In the genomic region with DNA sequence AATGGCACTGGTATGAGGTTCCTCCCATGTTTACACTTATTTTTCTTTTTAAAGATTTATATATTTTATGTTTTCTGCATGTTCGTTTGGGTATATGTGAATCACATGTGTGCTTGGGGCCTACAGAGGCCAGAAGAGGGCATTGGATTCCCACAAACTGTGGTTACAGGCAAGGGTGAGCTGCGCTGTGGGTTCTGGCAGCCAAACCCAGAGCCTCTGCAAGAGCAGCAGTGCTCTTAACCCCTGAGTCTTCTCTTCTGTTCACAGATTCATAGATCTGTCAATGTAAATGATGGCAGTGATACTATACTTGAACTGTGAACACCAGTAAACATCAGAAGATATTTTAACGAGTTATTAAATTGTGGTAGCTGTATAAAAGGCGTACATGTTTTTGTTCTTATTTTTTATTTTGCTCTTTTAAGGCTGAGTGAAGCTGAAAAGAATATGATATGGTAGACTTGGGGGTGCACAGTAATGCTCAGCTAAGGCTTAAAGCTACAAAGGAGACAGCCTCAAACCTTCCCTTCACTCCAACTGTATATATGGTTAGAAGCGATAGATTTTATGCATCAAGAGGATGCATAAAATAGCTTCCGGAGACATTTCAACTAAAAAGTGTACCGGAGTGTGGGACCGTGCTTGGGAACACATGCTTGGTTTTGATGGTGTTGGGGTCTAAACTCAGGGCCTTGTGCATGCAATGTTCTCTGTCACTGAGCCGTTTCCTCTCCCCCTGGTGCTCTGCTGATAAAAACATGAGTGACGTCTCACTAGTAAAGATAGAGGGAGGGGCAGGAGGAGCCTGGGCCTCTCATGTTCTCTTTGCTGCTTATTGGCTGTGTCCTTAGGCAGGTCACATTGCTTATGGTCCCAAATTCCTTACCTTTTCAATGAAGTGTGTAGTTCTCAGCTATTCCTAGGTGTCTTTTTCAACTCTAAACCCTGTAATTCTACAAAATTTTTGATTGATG, we compare ENCODE assay signal across 10 mouse cellular contexts. TPM values are rescaled to one million over a fixed set of nuclear protein-coding genes. Genes with fewer than 3 reads are reported as not detected.
DNase-seq lines count a peak whose midpoint lies in the region; ATAC-seq and TF ChIP-seq lines count a peak whose summit lies in the region.
"Had no signal": no experiment of that assay in that cellular context is flagged by ENCODE, and none has a peak within 500 bp of the region (broad histone marks: within the 10 kb centered on the region; RNA-seq: fewer than 3 reads in every experiment).

No protein-coding gene starts in this region.

- H3K9me3 ChIP-seq in liver, embryonic 13.5 days (replicated peaks) = no peaks in the 10 kb centered on the region
- H3K9me3 ChIP-seq: midbrain, embryonic 15.5 days had no signal

- peak; percentile 98 for ATAC-seq in liver, embryonic 13.5 days (ENCODE audit: low read depth)
- ATAC-seq: midbrain, embryonic 15.5 days had no signal

- H3K4me3 ChIP-seq in spleen, adult 2 months (ENCODE audit: extremely low read depth, insufficient read depth, insufficient read length) = no peak overlapping the region
- H3K4me3 ChIP-seq in bone marrow, adult 2 months (replicated peaks; ENCODE audit: control insufficient read depth, low read depth, low read length) = no peak overlapping the region
- peak overlapping the region; percentile 26 for H3K4me3 ChIP-seq in liver, embryonic 13.5 days (replicated peaks)
- H3K4me3 ChIP-seq: midbrain, embryonic 15.5 days had no signal

- peak overlapping the region; percentile 66 for H3K9ac ChIP-seq in liver, embryonic 13.5 days
- H3K9ac ChIP-seq: hindbrain, embryonic 14.5 days; midbrain, embryonic 15.5 days had no signal

- DNase-seq in spleen, adult 2 months (ENCODE audit: low read depth in 1 of 2, low spot score in 2 of 2) = peak in 1 of 2 experiments; percentile 58
- DNase-seq in spleen, adult 18-20 months = no peak
- peak; percentile 77 for DNase-seq in liver, embryonic 13.5 days
- DNase-seq in thymus, postnatal 14 days = peak; percentile 50
- no peak for DNase-seq in right cerebral cortex, postnatal 10 days (ENCODE audit: low spot score in 2 of 2)
- DNase-seq in ovary, adult 18-20 months (ENCODE audit: low spot score) = no peak
- DNase-seq in right cerebral cortex, postnatal 36 days (ENCODE audit: low spot score in 2 of 2) = no peak

- no peaks in the 10 kb centered on the region for H3K27me3 ChIP-seq in spleen, adult 2 months (ENCODE audit: control insufficient read depth, insufficient read depth, low read length)
- no peaks in the 10 kb centered on the region for H3K27me3 ChIP-seq in liver, embryonic 13.5 days
- H3K27me3 ChIP-seq: midbrain, embryonic 15.5 days had no signal

- H3K4me1 ChIP-seq in spleen, adult 2 months (ENCODE audit: control insufficient read depth, insufficient read depth, insufficient read length) = peaks cover 42% of the 10 kb centered on the region
- peaks cover 5% of the 10 kb centered on the region for H3K4me1 ChIP-seq in bone marrow, adult 2 months (ENCODE audit: control insufficient read depth, insufficient read depth, low read length)
- peaks cover 81% of the 10 kb centered on the region for H3K4me1 ChIP-seq in liver, embryonic 13.5 days (replicated peaks)
- H3K4me1 ChIP-seq: midbrain, embryonic 15.5 days had no signal

- H3K4me2 ChIP-seq in liver, embryonic 13.5 days = peak overlapping the region; percentile 64
- H3K4me2 ChIP-seq: hindbrain, embryonic 14.5 days; midbrain, embryonic 15.5 days had no signal

- TF ChIP-seq CTCF in spleen, adult 2 months (IDR thresholded peaks at IDR 0.05; ENCODE audit: extremely low read depth, insufficient read depth, insufficient read length, insufficient replicate concordance) = no peak
- TF ChIP-seq CTCF in bone marrow, adult 2 months (IDR thresholded peaks at IDR 0.05; ENCODE audit: control insufficient read depth, insufficient read depth, low read length) = no peak

- no peak for TF ChIP-seq POLR2A in spleen, adult 2 months (IDR thresholded peaks at IDR 0.05; ENCODE audit: low read depth, low read length)
- no peak for TF ChIP-seq POLR2A in bone marrow, adult 2 months (IDR thresholded peaks at IDR 0.05; ENCODE audit: borderline replicate concordance, control insufficient read depth, low read depth, low read length)

- 27% methylated on average over 10 of the region's 10 CpGs for WGBS in spleen, adult 2 months
- 30% methylated on average over 10 of the region's 10 CpGs for WGBS in bone marrow, adult 2 months
- 36% methylated on average over 10 of the region's 10 CpGs for WGBS in liver, embryonic 13.5 days (ENCODE audit: insufficient replicate concordance)

- H3K27ac ChIP-seq in spleen, adult 2 months (ENCODE audit: insufficient read depth, low read length) = peak overlapping the region; percentile 68
- H3K27ac ChIP-seq in bone marrow, adult 2 months (ENCODE audit: control insufficient read depth, insufficient read depth, low read depth, low read length, poor library complexity) = 0 out of 2 replicates have a peak overlapping the region, but pooled peaks have one; percentile 47
- H3K27ac ChIP-seq in liver, embryonic 13.5 days = peak overlapping the region; percentile 95
- H3K27ac ChIP-seq: hindbrain, embryonic 14.5 days; midbrain, embryonic 15.5 days had no signal

- H3K36me3 ChIP-seq in spleen, adult 2 months (ENCODE audit: control insufficient read depth, insufficient read depth, low read length) = peaks cover 6% of the 10 kb centered on the region
- H3K36me3 ChIP-seq in liver, embryonic 13.5 days = no peaks in the 10 kb centered on the region; the same call in 1 of the 2 replicates
- H3K36me3 ChIP-seq: midbrain, embryonic 15.5 days had no signal

RNA-seq across cellular contexts. Expression of gene Wbp4, which starts 48.5 kb away (rescaled TPM):
- polyA plus RNA-seq in spleen, adult 2 months (2012; rRNA removed) = 2.6 and 3.7 TPM in 2 replicates
- polyA plus RNA-seq in bone marrow, adult 2 months (2011; ENCODE audit: insufficient read depth, insufficient read length, low replicate concordance, missing spikeins) = 22.6 and 24.5 TPM in 2 replicates
- 17.6 and 20.6 TPM in 2 replicates for polyA plus RNA-seq in liver, embryonic 13.5 days (2015; fragmentation: Nextera tagmentation; extraction: Ambion mirVana)

RNA-seq across cellular contexts. Expression of gene Elf1, which starts 48.9 kb away (rescaled TPM):
- 22.5 and 26.7 TPM in 2 replicates for polyA plus RNA-seq in spleen, adult 2 months (2012; rRNA removed)
- 20.1 and 22.6 TPM in 2 replicates for polyA plus RNA-seq in bone marrow, adult 2 months (2011; ENCODE audit: insufficient read depth, insufficient read length, low replicate concordance, missing spikeins)
- 11.9 and 13.8 TPM in 2 replicates for polyA plus RNA-seq in liver, embryonic 13.5 days (2015; fragmentation: Nextera tagmentation; extraction: Ambion mirVana)

RNA-seq across cellular contexts. Expression of gene Sugt1, which starts 57.6 kb away (rescaled TPM):
- 3.4 and 3.7 TPM in 2 replicates for polyA plus RNA-seq in spleen, adult 2 months (2012; rRNA removed)
- polyA plus RNA-seq in bone marrow, adult 2 months (2011; ENCODE audit: insufficient read depth, insufficient read length, low replicate concordance, missing spikeins) = 45.5 and 149 TPM in 2 replicates
- polyA plus RNA-seq in liver, embryonic 13.5 days (2015; fragmentation: Nextera tagmentation; extraction: Ambion mirVana) = 53.6 and 62.6 TPM in 2 replicates

Comparison
In these comparisons a context has a peak if more than half of its experiments do, and no peak if none do; other contexts are left out.
1. DNase-seq: peak in liver, embryonic 13.5 days (single experiment) and thymus, postnatal 14 days (single experiment); none in spleen, adult 18-20 months (0 of 2), right cerebral cortex, postnatal 10 days (0 of 2), ovary, adult 18-20 months (single experiment) and right cerebral cortex, postnatal 36 days (0 of 2).
2. Peak in every context shown above with its lines, with median percentiles within 50 percentile points of each other: H3K27ac ChIP-seq.